Mouse (Mus musculus) lung, embryonic 15.5 days (tissue): ENCODE data around the gene Tmem245. TPM values are rescaled to one million over a fixed set of nuclear protein-coding genes. Genes with fewer than 3 reads are reported as not detected.

Experiments
- ATAC-seq: fragments of 200-750 bp; cut with Nextera tagmentation; 2 replicates; pipeline ENCODE4 v1.8.0; 2017; ENCODE audit warnings: moderate number of reproducible peaks, borderline replicate concordance; ENCODE audit not compliant: low FRiP score, low TSS enrichment; ENCODE audit errors: extremely low read depth
- H3K27ac ChIP-seq: fragments of 300-500 bp; sonication (generic); 2 replicates; pipeline ENCODE4 v1.5.1; 2015; ENCODE audit warnings: moderate library complexity, mild to moderate bottlenecking, inconsistent platforms
- H3K27me3 ChIP-seq: fragments of 300-500 bp; sonication (generic); 2 replicates; pipeline ENCODE4 v1.6.1; 2015; ENCODE audit warnings: inconsistent platforms
- H3K36me3 ChIP-seq: fragments of 300-500 bp; sonication (generic); 2 replicates; pipeline ENCODE4 v1.6.1; 2015; ENCODE audit warnings: inconsistent platforms
- H3K4me1 ChIP-seq: fragments of 300-500 bp; sonication (generic); 2 replicates; pipeline ENCODE4 v1.6.1; 2015; ENCODE audit warnings: inconsistent platforms
- H3K4me2 ChIP-seq: fragments of 300-500 bp; sonication (generic); 2 replicates; pipeline ENCODE4 v1.6.1; 2015; ENCODE audit warnings: inconsistent platforms, mild to moderate bottlenecking, moderate library complexity
- H3K4me3 ChIP-seq: fragments of 300-500 bp; sonication (generic); 2 replicates; pipeline ENCODE4 v1.5.1; 2015; ENCODE audit warnings: mild to moderate bottlenecking, inconsistent platforms
- H3K9ac ChIP-seq: fragments of 300-500 bp; sonication (generic); 2 replicates; pipeline ENCODE4 v1.6.1; 2015; ENCODE audit warnings: inconsistent platforms
- H3K9me3 ChIP-seq: fragments of 300-500 bp; sonication (generic); 2 replicates; pipeline ENCODE4 v1.6.1; 2016; ENCODE audit warnings: inconsistent platforms
- WGBS: fragments of 180-500 bp; shearing (Covaris S2); methylation state at CpG from one replicate; pipeline ENCODE4 v1.1.7; 2015; 5-methylcytosine and 5-hydroxymethylcytosine counted together
- polyA plus RNA-seq: library from polyadenylated mRNA; unstranded; fragments of >200 nt; fragmentation: Nextera tagmentation; extraction: Ambion mirVana; gene quantifications from 2 replicates; pipeline ENCODE4 v1.2.1, GENCODE M21; 2015

Gene Tmem245
- polyA plus RNA-seq, 1 experiment from 2014 or later: 12.3 TPM

- Histone ChIP-seq H3K27ac (no peak overlapping the region), H3K9me3 (no peaks in the 10 kb centered on the region), H3K27me3 (no peaks in the 10 kb centered on the region), H3K4me2 (no peak overlapping the region), H3K9ac (no peak overlapping the region), H3K36me3 (peaks cover 30% of the 10 kb centered on the region), H3K4me1 (no peaks in the 10 kb centered on the region), H3K4me3 (no peak overlapping the region)
- no peak for ATAC-seq
- 84% methylated on average over 15 of the region's 15 CpGs for WGBS
These were observed 31.4 kb downstream of the Tmem245 start for GRCm38 (mm10) chr4:56915732-56916325.

GRCm38 (mm10) chr4:56914761-56915160 is 32.5 kb downstream of the Tmem245 start:
- Histone ChIP-seq H3K27ac (no peak overlapping the region), H3K9me3 (no peaks in the 10 kb centered on the region), H3K4me3 (no peak overlapping the region), H3K4me1 (no peaks in the 10 kb centered on the region), H3K9ac (no peak overlapping the region), H3K27me3 (no peaks in the 10 kb centered on the region), H3K36me3 (peaks cover 40% of the 10 kb centered on the region), H3K4me2 (no peak overlapping the region)
- no peak for ATAC-seq
- WGBS: 80% methylated on average over 1 of the region's 1 CpGs

GRCm38 (mm10) chr4:56914338-56914737 is 32.9 kb downstream of the Tmem245 start:
- H3K4me1 ChIP-seq: no peaks in the 10 kb centered on the region
- WGBS: 92% methylated on average over 6 of the region's 6 CpGs
- H3K27ac ChIP-seq: no peak overlapping the region
- peaks cover 44% of the 10 kb centered on the region for H3K36me3 ChIP-seq
- H3K9me3 ChIP-seq: no peaks in the 10 kb centered on the region
- no peaks in the 10 kb centered on the region for H3K27me3 ChIP-seq
- no peak overlapping the region for H3K4me3 ChIP-seq
- H3K9ac ChIP-seq: no peak overlapping the region
- no peak for ATAC-seq
- H3K4me2 ChIP-seq: no peak overlapping the region

- ATAC-seq: no peak
These were observed 34.7 kb downstream of the Tmem245 start for GRCm38 (mm10) chr4:56912382-56913001.

GRCm38 (mm10) chr4:56909568-56909967 is 37.7 kb downstream of the Tmem245 start:
- WGBS: 76% methylated on average over 3 of the region's 3 CpGs
- no peaks in the 10 kb centered on the region for H3K27me3 ChIP-seq
- H3K9ac ChIP-seq: no peak overlapping the region
- no peaks in the 10 kb centered on the region for H3K9me3 ChIP-seq
- H3K4me2 ChIP-seq: no peak overlapping the region
- no peak for ATAC-seq
- peaks cover 66% of the 10 kb centered on the region for H3K36me3 ChIP-seq
- no peak overlapping the region for H3K4me3 ChIP-seq
- H3K27ac ChIP-seq: no peak overlapping the region
- no peaks in the 10 kb centered on the region for H3K4me1 ChIP-seq

More at GRCm38 (mm10) chr4:56912382-56913001, 34.7 kb downstream of the Tmem245 start:
- Histone ChIP-seq H3K4me3 (no peak overlapping the region), H3K9me3 (no peaks in the 10 kb centered on the region), H3K4me2 (no peak overlapping the region), H3K27ac (no peak overlapping the region), H3K36me3 (peaks cover 47% of the 10 kb centered on the region), H3K9ac (no peak overlapping the region), H3K27me3 (no peaks in the 10 kb centered on the region), H3K4me1 (no peaks in the 10 kb centered on the region)
- 91% methylated on average over 7 of the region's 7 CpGs for WGBS

- H3K4me2 ChIP-seq: no peak overlapping the region
- 76% methylated on average over 5 of the region's 5 CpGs for WGBS
- ATAC-seq: no peak
- no peak overlapping the region for H3K9ac ChIP-seq
- no peak overlapping the region for H3K27ac ChIP-seq
- no peaks in the 10 kb centered on the region for H3K9me3 ChIP-seq
- H3K4me1 ChIP-seq: no peaks in the 10 kb centered on the region
- H3K36me3 ChIP-seq: peaks cover 68% of the 10 kb centered on the region
- no peak overlapping the region for H3K4me3 ChIP-seq
- no peaks in the 10 kb centered on the region for H3K27me3 ChIP-seq
These were observed 39.6 kb downstream of the Tmem245 start for GRCm38 (mm10) chr4:56907671-56908070.

GRCm38 (mm10) chr4:56906926-56907325 is 40.3 kb downstream of the Tmem245 start:
- Histone ChIP-seq H3K27me3 (no peaks in the 10 kb centered on the region), H3K4me3 (no peak overlapping the region), H3K36me3 (peaks cover 72% of the 10 kb centered on the region), H3K4me1 (no peaks in the 10 kb centered on the region), H3K4me2 (no peak overlapping the region), H3K27ac (no peak overlapping the region), H3K9ac (no peak overlapping the region), H3K9me3 (no peaks in the 10 kb centered on the region)
- WGBS: 90% methylated on average over 3 of the region's 3 CpGs
- no peak for ATAC-seq

GRCm38 (mm10) chr4:56905507-56905906 is 41.7 kb downstream of the Tmem245 start:
- 88% methylated on average over 5 of the region's 5 CpGs for WGBS
- H3K4me3 ChIP-seq: no peak overlapping the region
- no peak for ATAC-seq
- no peak overlapping the region for H3K4me2 ChIP-seq
- H3K27me3 ChIP-seq: no peaks in the 10 kb centered on the region
- no peak overlapping the region for H3K27ac ChIP-seq
- no peak overlapping the region for H3K9ac ChIP-seq
- H3K9me3 ChIP-seq: no peaks in the 10 kb centered on the region
- H3K36me3 ChIP-seq: peaks cover 74% of the 10 kb centered on the region
- H3K4me1 ChIP-seq: no peaks in the 10 kb centered on the region

- H3K36me3 ChIP-seq: peaks cover 79% of the 10 kb centered on the region
- WGBS: 90% methylated on average over 2 of the region's 2 CpGs
These were observed 45.6 kb downstream of the Tmem245 start for GRCm38 (mm10) chr4:56901671-56902070.

GRCm38 (mm10) chr4:56899216-56899615 is 48.0 kb downstream of the Tmem245 start:
- Histone ChIP-seq H3K4me1 (no peaks in the 10 kb centered on the region), H3K27ac (no peak overlapping the region), H3K9me3 (no peaks in the 10 kb centered on the region), H3K9ac (no peak overlapping the region), H3K27me3 (no peaks in the 10 kb centered on the region), H3K36me3 (peaks cover 64% of the 10 kb centered on the region), H3K4me3 (no peak overlapping the region), H3K4me2 (no peak overlapping the region)
- WGBS: 87% methylated on average over 8 of the region's 8 CpGs
- ATAC-seq: no peak

More at GRCm38 (mm10) chr4:56901671-56902070, 45.6 kb downstream of the Tmem245 start:
- no peak overlapping the region for H3K4me3 ChIP-seq
- no peaks in the 10 kb centered on the region for H3K9me3 ChIP-seq
- H3K4me1 ChIP-seq: no peaks in the 10 kb centered on the region
- no peak overlapping the region for H3K9ac ChIP-seq
- H3K4me2 ChIP-seq: no peak overlapping the region
- H3K27me3 ChIP-seq: no peaks in the 10 kb centered on the region
- H3K27ac ChIP-seq: no peak overlapping the region
- no peak for ATAC-seq

- 67% methylated on average over 3 of the region's 3 CpGs for WGBS
- Histone ChIP-seq H3K36me3 (peaks cover 53% of the 10 kb centered on the region), H3K4me2 (no peak overlapping the region), H3K27me3 (no peaks in the 10 kb centered on the region), H3K9me3 (no peaks in the 10 kb centered on the region), H3K4me1 (no peaks in the 10 kb centered on the region), H3K4me3 (no peak overlapping the region), H3K27ac (no peak overlapping the region), H3K9ac (no peak overlapping the region)
- no peak for ATAC-seq
These were observed 49.7 kb downstream of the Tmem245 start for GRCm38 (mm10) chr4:56897511-56897910.

GRCm38 (mm10) chr4:56894196-56894595 is 53.0 kb downstream of the Tmem245 start:
- ATAC-seq: no peak
- H3K9ac ChIP-seq: no peak overlapping the region
- H3K4me1 ChIP-seq: no peaks in the 10 kb centered on the region
- H3K27ac ChIP-seq: no peak overlapping the region
- no peaks in the 10 kb centered on the region for H3K27me3 ChIP-seq
- no peak overlapping the region for H3K4me2 ChIP-seq
- WGBS: 92% methylated on average over 3 of the region's 3 CpGs
- peaks cover 44% of the 10 kb centered on the region for H3K36me3 ChIP-seq
- no peaks in the 10 kb centered on the region for H3K9me3 ChIP-seq
- H3K4me3 ChIP-seq: no peak overlapping the region
